Mouse (Mus musculus) embryonic fibroblast, embryonic 13.5 days (primary cell): Measurements from ENCODE around the gene Plekhg2.

Experiments
- CTCF ChIP-seq: IDR thresholded peaks from 2 replicates; pipeline ENCODE4 v1.5.1; 2011; ENCODE audit warnings: mild to moderate bottlenecking, control low read depth, low read length, moderate library complexity, borderline replicate concordance; ENCODE audit not compliant: insufficient read depth
- POLR2A ChIP-seq: IDR thresholded peaks from 2 replicates; pipeline ENCODE4 v1.6.1; 2011; ENCODE audit warnings: low read depth, mild to moderate bottlenecking, control low read depth, low read length, moderate library complexity

DNA sequence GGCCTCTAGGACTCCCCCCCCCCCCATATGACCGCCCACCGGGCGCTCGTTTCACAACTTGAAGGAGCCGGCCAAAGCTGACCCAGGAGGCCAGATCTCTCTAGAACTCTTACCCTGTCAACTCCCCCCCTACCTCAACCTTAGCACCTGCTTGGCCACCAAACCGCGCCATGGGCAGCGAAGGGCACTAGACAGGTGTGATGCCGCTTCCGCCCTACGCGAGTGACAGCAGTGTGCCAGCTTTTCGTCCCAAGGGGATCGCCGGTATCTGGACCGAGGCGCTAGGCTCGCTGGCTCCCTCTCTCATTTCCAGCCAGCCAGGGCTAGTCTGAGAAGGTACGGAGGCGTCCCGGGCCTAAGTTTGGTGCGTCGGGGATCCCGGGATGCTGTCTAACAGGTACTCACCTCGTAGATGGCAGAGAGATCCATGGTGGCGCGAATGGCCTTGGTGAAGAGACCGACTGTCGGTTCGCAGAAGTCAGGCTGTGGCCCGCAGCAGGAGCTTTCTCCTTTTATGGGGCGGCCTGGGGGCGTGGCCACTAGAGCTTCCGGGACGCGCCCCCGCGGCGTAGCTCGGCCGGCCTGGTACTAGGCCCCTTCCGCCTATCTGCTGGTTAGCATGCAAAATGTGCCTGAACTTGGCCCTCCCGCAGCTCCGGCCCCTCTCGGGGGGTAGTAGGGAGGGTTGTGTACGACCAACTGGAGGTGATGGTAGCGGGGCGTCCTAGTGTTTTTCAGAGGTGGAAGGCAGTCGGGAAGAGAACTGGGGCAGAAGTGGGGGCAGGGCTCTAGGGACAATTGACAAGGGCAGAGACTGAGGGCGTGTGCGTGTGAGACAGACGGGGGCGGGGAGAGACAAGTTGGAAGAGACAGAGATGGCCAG, 6.6 kb upstream of the Plekhg2 start:
- TF ChIP-seq POLR2A (peak; percentile 100), CTCF (no peak)
